In genomic region chr1:18181167-18181566, GRCm38 (mm10) we compare ENCODE assay signal across 11 mouse cellular contexts. TPM values are rescaled to one million over a fixed set of nuclear protein-coding genes. Genes with fewer than 3 reads are reported as not detected.
A peak's percentile ranks its signal among the peaks of the same experiment; 100 is the strongest.
DNase-seq lines count a peak whose midpoint lies in the region; ATAC-seq and TF ChIP-seq lines count a peak whose summit lies in the region.
"Had no signal": no experiment of that assay in that cellular context is flagged by ENCODE, and none has a peak within 500 bp of the region (broad histone marks: within the 10 kb centered on the region; RNA-seq: fewer than 3 reads in every experiment).

No protein-coding gene starts in this region.

- no peak for TF ChIP-seq POLR2A in kidney, adult 2 months (IDR thresholded peaks at IDR 0.05; ENCODE audit: low read depth, low read length)

- H3K27ac ChIP-seq in heart, embryonic 12.5 days (ENCODE audit: poor library complexity, severe bottlenecking): no peak overlapping the region
- no peak overlapping the region for H3K27ac ChIP-seq in kidney, adult 2 months (ENCODE audit: insufficient read depth, low read depth, low read length)
- H3K27ac ChIP-seq: limb, embryonic 12.5 days had no signal

- no peak overlapping the region for H3K9ac ChIP-seq in heart, embryonic 12.5 days
- H3K9ac ChIP-seq: limb, embryonic 12.5 days had no signal

- no peaks in the 10 kb centered on the region for H3K4me1 ChIP-seq in heart, embryonic 12.5 days (replicated peaks)
- H3K4me1 ChIP-seq in kidney, adult 2 months (ENCODE audit: control insufficient read depth, insufficient read depth, low read length): no peaks in the 10 kb centered on the region
- H3K4me1 ChIP-seq: limb, embryonic 12.5 days had no signal

- H3K9me3 ChIP-seq in heart, embryonic 12.5 days (replicated peaks): no peaks in the 10 kb centered on the region
- H3K9me3 ChIP-seq: limb, embryonic 12.5 days had no signal

- H3K4me2 ChIP-seq in heart, embryonic 12.5 days: no peak overlapping the region
- H3K4me2 ChIP-seq: limb, embryonic 12.5 days had no signal

- peak; percentile 66 for ATAC-seq in heart, embryonic 12.5 days (ENCODE audit: insufficient number of reproducible peaks, low FRiP score)
- ATAC-seq in erythroid progenitor cell, adult 5-6 weeks (replicated peaks; ENCODE audit: low FRiP score, poor library complexity, severe bottlenecking): no peak

- H3K36me3 ChIP-seq in heart, embryonic 12.5 days: no peaks in the 10 kb centered on the region
- no peaks in the 10 kb centered on the region for H3K36me3 ChIP-seq in kidney, adult 2 months (ENCODE audit: control insufficient read depth, insufficient read depth, low read length)
- H3K36me3 ChIP-seq: limb, embryonic 12.5 days had no signal

- no peak for TF ChIP-seq CTCF in kidney, adult 2 months (conservative IDR thresholded peaks at IDR 0.05; ENCODE audit: insufficient read depth, insufficient read length, low read depth, low read length)

- no peaks in the 10 kb centered on the region for H3K27me3 ChIP-seq in heart, embryonic 12.5 days (replicated peaks)
- no peaks in the 10 kb centered on the region for H3K27me3 ChIP-seq in kidney, adult 2 months (replicated peaks; ENCODE audit: control insufficient read depth, insufficient read depth, low read length)
- H3K27me3 ChIP-seq: limb, embryonic 12.5 days had no signal

- intact Hi-C loops in heart, postnatal 25 days (cut with DNase I): no loop called here

- WGBS in heart, embryonic 12.5 days: 48% methylated on average over 3 of the region's 3 CpGs
- WGBS in kidney, adult 2 months: 84% methylated on average over 3 of the region's 3 CpGs

- no peak for DNase-seq in heart, postnatal 25 days (ENCODE audit: low spot score)
- DNase-seq in retina, postnatal 1 day: peak; percentile 2
- DNase-seq in retina, embryonic 14.5 days (ENCODE audit: low spot score): no peak
- DNase-seq in layer of hippocampus, postnatal 10 days (ENCODE audit: low spot score in 2 of 2): peak; percentile 24 to 41
- DNase-seq in urinary bladder, postnatal 4 days (ENCODE audit: low spot score in 2 of 2): no peak
- DNase-seq in kidney, adult 2 months: no peak

- no peak overlapping the region for H3K4me3 ChIP-seq in heart, embryonic 12.5 days
- no peak overlapping the region for H3K4me3 ChIP-seq in kidney, adult 2 months (ENCODE audit: insufficient read depth, low read depth, low read length)
- H3K4me3 ChIP-seq: limb, embryonic 12.5 days had no signal

RNA-seq across cellular contexts. Expression of gene Crisp4, which starts 35.5 kb away (rescaled TPM):
- polyA plus RNA-seq in heart, embryonic 12.5 days (2016; fragmentation: Nextera tagmentation; extraction: Ambion mirVana): not detected in 2 replicates
- not detected for total RNA-seq in heart, postnatal 25 days (2021)
- not detected for total RNA-seq in layer of hippocampus, postnatal 10 days (2021)
- not detected in 2 replicates for total RNA-seq in erythroid progenitor cell, adult 5-6 weeks (2015; ENCODE audit: low replicate concordance)
- total RNA-seq in erythroid progenitor cell, adult 5-6 weeks (2017; ENCODE audit: low replicate concordance): not detected in 2 replicates
- not detected in 2 replicates for polyA plus RNA-seq in kidney, adult 2 months (2012; rRNA removed)
- total RNA-seq: heart, postnatal 14 days had no signal
- polyA plus RNA-seq: cortical plate, adult 2 months; limb, embryonic 12.5 days had no signal

RNA-seq across cellular contexts. Expression of gene Defb18, which starts 56.1 kb away (rescaled TPM):
- not detected in 2 replicates for polyA plus RNA-seq in heart, embryonic 12.5 days (2016; fragmentation: Nextera tagmentation; extraction: Ambion mirVana)
- total RNA-seq in heart, postnatal 25 days (2021): not detected
- total RNA-seq in layer of hippocampus, postnatal 10 days (2021): not detected
- total RNA-seq in erythroid progenitor cell, adult 5-6 weeks (2015; ENCODE audit: low replicate concordance): not detected in 2 replicates
- not detected in 2 replicates for total RNA-seq in erythroid progenitor cell, adult 5-6 weeks (2017; ENCODE audit: low replicate concordance)
- not detected in 2 replicates for polyA plus RNA-seq in kidney, adult 2 months (2012; rRNA removed)
- total RNA-seq: heart, postnatal 14 days had no signal
- polyA plus RNA-seq: cortical plate, adult 2 months; limb, embryonic 12.5 days had no signal

Comparison
In these comparisons a context has a peak if more than half of its experiments do, and no peak if none do; other contexts are left out.
1. DNase-seq: peak in retina, postnatal 1 day (single experiment) and layer of hippocampus, postnatal 10 days (2 of 2); none in heart, postnatal 25 days (single experiment), retina, embryonic 14.5 days (single experiment), urinary bladder, postnatal 4 days (0 of 2) and kidney, adult 2 months (single experiment).